In genomic region chrX:7204099-7204498, GRCm38 (mm10) we compare ENCODE assay signal across 27 mouse cellular contexts.
DNase-seq lines count a peak whose midpoint lies in the region; ATAC-seq lines count a peak whose summit lies in the region.
"Had no signal": no experiment of that assay in that cellular context is flagged by ENCODE, and none has a peak within 500 bp of the region (broad histone marks: within the 10 kb centered on the region; RNA-seq: fewer than 3 reads in every experiment).

No protein-coding gene starts in this region.

- peak; percentile 79 for ATAC-seq in common myeloid progenitor, adult 5-6 weeks (replicated peaks; ENCODE audit: low read depth, poor library complexity, severe bottlenecking)
- peak; percentile 76 for ATAC-seq in megakaryocyte progenitor cell, adult 5-6 weeks (replicated peaks; ENCODE audit: poor library complexity)
- ATAC-seq: activated CD4-positive, CD25-positive, alpha-beta regulatory T cell, adult 4 months; forebrain, embryonic 13.5 days; intestine, embryonic 16.5 days; liver, embryonic 12.5 days had no signal

- no peak overlapping the region for H3K27ac ChIP-seq in heart, embryonic 10.5 days
- H3K27ac ChIP-seq: forebrain, embryonic 13.5 days; heart, adult 2 months; hindbrain, embryonic 13.5 days; limb, embryonic 13.5 days; liver, embryonic 12.5 days; neural tube, embryonic 12.5 days had no signal

- no peaks in the 10 kb centered on the region for H3K9me3 ChIP-seq in heart, embryonic 10.5 days
- H3K9me3 ChIP-seq: forebrain, embryonic 13.5 days; hindbrain, embryonic 13.5 days; limb, embryonic 13.5 days; liver, embryonic 12.5 days; neural tube, embryonic 12.5 days had no signal

- 64% methylated on average over 5 of the region's 5 CpGs for WGBS in heart, embryonic 10.5 days

- H3K4me3 ChIP-seq in heart, embryonic 10.5 days = no peak overlapping the region
- H3K4me3 ChIP-seq: forebrain, embryonic 13.5 days; heart, adult 2 months; hindbrain, embryonic 13.5 days; limb, embryonic 13.5 days; liver, embryonic 12.5 days; neural tube, embryonic 12.5 days had no signal

- H3K36me3 ChIP-seq in heart, embryonic 10.5 days = no peaks in the 10 kb centered on the region
- H3K36me3 ChIP-seq: hindbrain, embryonic 13.5 days; limb, embryonic 13.5 days; liver, embryonic 12.5 days; neural tube, embryonic 12.5 days had no signal

- peaks cover 7% of the 10 kb centered on the region; the same call in 1 of the 2 replicates for H3K4me1 ChIP-seq in heart, embryonic 10.5 days
- H3K4me1 ChIP-seq: forebrain, embryonic 13.5 days; hindbrain, embryonic 13.5 days; limb, embryonic 13.5 days; liver, embryonic 12.5 days; neural tube, embryonic 12.5 days had no signal

- no peaks in the 10 kb centered on the region for H3K27me3 ChIP-seq in heart, embryonic 10.5 days (ENCODE audit: insufficient read depth, poor library complexity, severe bottlenecking)
- H3K27me3 ChIP-seq: forebrain, embryonic 13.5 days; hindbrain, embryonic 13.5 days; limb, embryonic 13.5 days; liver, embryonic 12.5 days; neural tube, embryonic 12.5 days had no signal

- DNase-seq in heart, adult 11 months = peak; percentile 89
- DNase-seq in heart, embryonic 10.5 days (ENCODE audit: low spot score) = no peak
- DNase-seq in lung, postnatal 36 days = peak; percentile 5
- DNase-seq in lung, postnatal 25 days (ENCODE audit: low spot score) = no peak
- no peak for DNase-seq in adrenal gland, postnatal 4 days (ENCODE audit: low spot score in 2 of 2)
- DNase-seq in gastrocnemius, adult 18-20 months (ENCODE audit: low spot score) = no peak
- DNase-seq: adrenal gland, adult 2 months; adrenal gland, postnatal 36 days; cerebellum, adult 8-10 months; cerebellum, postnatal 25 days; gastrocnemius, postnatal 14 days; heart, adult 2 months; kidney, adult 9 months; kidney, postnatal 10 days; lung, adult 18-20 months; lung, postnatal 14 days; midbrain, embryonic 14.5 days; thymus, postnatal 14 days had no signal

Comparison
In these comparisons a context has a peak if more than half of its experiments do, and no peak if none do; other contexts are left out.
1. DNase-seq: peak in heart, adult 11 months (single experiment) and lung, postnatal 36 days (single experiment); none in heart, embryonic 10.5 days (single experiment), lung, postnatal 25 days (single experiment), adrenal gland, postnatal 4 days (0 of 2) and gastrocnemius, adult 18-20 months (single experiment).